Mouse (Mus musculus): ENCODE results near the gene 9530053A07Rik. TPM values are rescaled to one million over a fixed set of nuclear protein-coding genes. Genes with fewer than 3 reads are reported as not detected.
"Not testable (repeated sequence)": the region's sequence is repeated elsewhere in the genome, so short reads cannot be mapped to it uniquely, and the experiment has no call there.

The 9530053A07Rik gene
- not detected in 2 replicates for polyA plus RNA-seq (2012; ENCODE audit: insufficient read depth, insufficient read length, missing spikeins)

DNA sequence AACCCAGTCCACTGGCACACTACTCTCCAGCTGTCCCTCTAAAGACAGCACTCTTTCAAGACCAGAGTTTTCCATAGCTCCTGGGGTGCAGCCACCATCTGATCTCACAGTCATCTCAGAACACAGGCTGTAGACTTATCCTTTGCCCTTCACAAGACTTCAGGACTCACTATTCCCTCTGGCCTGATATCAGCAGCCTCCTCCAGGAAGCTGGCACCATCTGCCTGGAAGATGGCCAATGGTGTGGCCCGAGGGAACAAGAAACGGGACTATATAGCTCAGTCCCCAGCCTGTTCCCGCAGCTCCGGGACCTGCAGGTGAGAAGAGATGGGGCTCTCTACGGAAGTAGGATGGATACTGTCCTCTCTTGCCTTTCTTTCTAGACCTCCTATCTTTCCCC lies at the start of gene 9530053A07Rik:
TSS of gene 9530053A07Rik (plus strand) at position 301 of the 400 bp plus-strand sequence.
- Histone ChIP-seq H3K4me1 (ENCODE audit: control insufficient read depth, insufficient read depth, insufficient read length, low read length) (no peaks in the 10 kb centered on the region), H3K4me3 (ENCODE audit: insufficient read depth, low read depth, low read length) (no peak within 1 kb of the TSS), H3K27ac (replicated peaks; ENCODE audit: low read depth, low read length) (no peak within 1 kb of the TSS)

DNA sequence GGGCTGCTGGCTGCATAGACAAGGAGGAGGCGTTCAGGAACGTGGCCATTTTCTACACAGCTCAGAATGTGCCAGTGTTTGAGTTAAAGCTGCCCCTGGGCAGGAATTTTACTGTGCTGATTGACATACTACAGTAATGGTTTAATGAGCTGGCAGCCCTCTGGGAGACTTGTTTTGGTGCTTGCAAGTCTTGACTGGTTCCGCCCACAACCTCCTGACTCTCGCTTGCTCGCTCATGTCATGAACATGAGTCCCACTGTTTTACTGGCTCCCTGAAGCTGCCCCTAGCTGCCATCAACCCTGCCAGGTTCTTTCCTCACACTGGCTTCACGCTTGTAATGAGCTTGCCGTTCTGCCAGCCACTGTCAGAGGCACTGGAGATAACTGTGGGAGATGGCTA lies 45.1 kb upstream of the 9530053A07Rik start:
- H3K4me1 ChIP-seq (ENCODE audit: control insufficient read depth, insufficient read depth, insufficient read length, low read length): no peaks in the 10 kb centered on the region
- H3K27ac ChIP-seq (replicated peaks; ENCODE audit: low read depth, low read length): no peak overlapping the region
- H3K4me3 ChIP-seq (ENCODE audit: insufficient read depth, low read depth, low read length): no peak overlapping the region

DNA sequence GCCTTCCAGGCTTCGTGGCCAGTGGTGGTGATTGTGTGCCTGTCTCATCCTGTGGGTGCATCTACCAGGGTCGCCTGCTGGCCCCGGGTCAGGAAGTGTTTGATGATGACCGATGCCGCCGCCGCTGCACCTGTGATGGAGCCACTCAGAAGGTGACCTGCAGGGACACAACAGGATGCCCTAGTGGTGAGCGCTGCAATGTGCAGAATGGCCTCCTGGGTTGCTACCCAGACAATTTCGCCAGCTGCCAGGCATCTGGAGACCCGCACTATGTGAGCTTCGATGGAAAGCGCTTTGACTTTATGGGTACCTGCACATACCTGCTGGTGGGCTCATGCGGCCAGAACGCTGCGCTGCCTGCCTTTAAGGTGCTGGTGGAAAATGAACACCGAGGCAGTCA lies 43.0 kb upstream of the 9530053A07Rik start:
- Histone ChIP-seq H3K4me3 (ENCODE audit: insufficient read depth, low read depth, low read length) (no peak overlapping the region), H3K27ac (replicated peaks; ENCODE audit: low read depth, low read length) (no peak overlapping the region), H3K4me1 (ENCODE audit: control insufficient read depth, insufficient read depth, insufficient read length, low read length) (no peaks in the 10 kb centered on the region)

DNA sequence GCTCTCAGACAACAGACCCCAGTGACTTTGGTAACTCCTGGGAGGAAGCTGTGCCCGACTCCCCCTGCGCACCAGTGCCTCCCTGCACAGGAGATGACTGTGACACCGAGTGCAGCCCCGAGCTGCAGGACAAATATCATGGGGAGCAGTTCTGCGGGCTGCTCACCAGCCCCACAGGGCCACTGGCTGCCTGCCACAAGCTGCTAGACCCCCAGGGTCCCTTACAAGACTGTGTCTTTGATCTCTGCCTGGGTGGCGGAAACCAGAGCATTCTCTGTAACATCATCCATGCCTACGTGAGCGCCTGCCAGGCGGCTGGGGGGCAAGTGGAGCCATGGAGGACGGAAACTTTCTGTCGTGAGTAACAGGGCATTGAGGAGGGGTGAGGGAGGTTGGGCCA lies 35.7 kb upstream of the 9530053A07Rik start:
- Histone ChIP-seq H3K4me3 (ENCODE audit: insufficient read depth, low read depth, low read length) (no peak overlapping the region), H3K4me1 (ENCODE audit: control insufficient read depth, insufficient read depth, insufficient read length, low read length) (no peaks in the 10 kb centered on the region), H3K27ac (replicated peaks; ENCODE audit: low read depth, low read length) (no peak overlapping the region)

DNA sequence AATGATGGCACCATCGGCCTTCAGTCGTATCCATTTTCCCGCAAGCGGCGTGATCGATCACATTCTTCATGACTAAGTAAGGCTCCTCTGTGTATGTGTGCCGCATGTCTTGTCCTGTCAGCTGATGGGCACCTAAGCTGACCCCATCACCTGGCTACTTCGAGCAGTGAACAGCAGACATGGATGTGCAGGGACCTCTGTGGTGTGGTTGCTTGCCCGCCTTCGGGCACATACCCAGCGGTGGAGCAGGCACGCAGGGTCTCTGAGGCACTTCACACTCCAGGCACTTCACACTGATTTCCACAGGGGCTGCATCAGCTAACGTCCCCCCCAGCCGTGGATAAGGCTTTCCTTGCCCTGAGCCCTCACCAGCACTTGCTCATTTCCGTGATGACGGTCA lies 30.2 kb upstream of the 9530053A07Rik start:
- Histone ChIP-seq H3K4me1 (ENCODE audit: control insufficient read depth, insufficient read depth, insufficient read length, low read length) (no peaks in the 10 kb centered on the region), H3K4me3 (ENCODE audit: insufficient read depth, low read depth, low read length) (no peak overlapping the region), H3K27ac (replicated peaks; ENCODE audit: low read depth, low read length) (no peak overlapping the region)

DNA sequence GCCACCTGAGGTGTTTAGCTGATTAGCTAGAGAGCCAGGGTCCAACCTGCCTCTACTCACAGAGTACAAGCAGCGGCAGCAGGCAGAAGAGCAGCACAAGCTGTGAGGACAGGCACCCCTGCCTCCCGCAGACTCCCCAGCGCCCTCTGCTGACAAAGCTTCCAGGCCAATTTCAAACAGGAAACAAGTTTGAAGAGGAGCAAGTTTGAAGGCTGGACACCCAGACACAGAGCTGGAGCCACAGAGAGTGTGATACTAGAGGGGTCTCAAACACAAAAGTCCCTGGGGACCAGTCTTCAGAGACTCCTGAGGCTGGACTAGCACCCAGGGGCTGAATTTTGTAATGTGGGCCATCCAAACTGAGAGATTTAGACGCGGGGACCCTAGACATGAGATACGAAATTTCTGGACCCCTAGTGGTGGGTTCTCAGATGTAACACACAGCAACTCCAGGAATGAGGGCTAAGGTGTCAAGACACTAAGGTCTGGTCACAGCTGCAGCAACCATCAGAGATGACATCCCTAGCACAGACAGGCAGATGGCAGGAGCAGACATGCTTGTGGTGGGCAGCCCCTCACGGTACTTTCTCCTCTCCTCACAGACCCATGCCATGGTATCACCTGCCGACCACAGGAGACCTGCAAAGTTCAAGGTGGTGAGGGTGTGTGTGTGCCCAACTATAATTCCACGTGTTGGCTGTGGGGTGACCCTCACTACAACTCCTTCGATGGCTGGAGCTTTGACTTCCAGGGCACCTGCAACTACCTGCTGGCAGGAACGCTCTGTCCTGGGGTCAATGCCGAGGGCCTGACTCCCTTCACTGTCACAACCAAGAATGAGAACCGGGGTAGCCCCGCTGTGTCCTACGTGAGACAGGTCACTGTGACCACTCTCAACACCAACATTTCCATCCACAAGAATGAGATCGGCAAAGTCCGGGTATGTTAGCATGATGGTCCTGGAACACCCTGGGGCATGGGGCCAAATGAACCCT lies 28.4 kb upstream of the 9530053A07Rik start:
- H3K4me3 ChIP-seq (ENCODE audit: insufficient read depth, low read depth, low read length): no peak overlapping the region
- H3K27ac ChIP-seq (replicated peaks; ENCODE audit: low read depth, low read length): no peak overlapping the region
- H3K4me1 ChIP-seq (ENCODE audit: control insufficient read depth, insufficient read depth, insufficient read length, low read length): no peaks in the 10 kb centered on the region

GRCm38 (mm10) chr7:28102936-28103335 lies 26.3 kb upstream of the 9530053A07Rik start:
- not testable (repeated sequence) for H3K4me1 ChIP-seq (ENCODE audit: control insufficient read depth, insufficient read depth, insufficient read length, low read length); H3K27ac ChIP-seq (replicated peaks; ENCODE audit: low read depth, low read length); H3K4me3 ChIP-seq (ENCODE audit: insufficient read depth, low read depth, low read length)

DNA sequence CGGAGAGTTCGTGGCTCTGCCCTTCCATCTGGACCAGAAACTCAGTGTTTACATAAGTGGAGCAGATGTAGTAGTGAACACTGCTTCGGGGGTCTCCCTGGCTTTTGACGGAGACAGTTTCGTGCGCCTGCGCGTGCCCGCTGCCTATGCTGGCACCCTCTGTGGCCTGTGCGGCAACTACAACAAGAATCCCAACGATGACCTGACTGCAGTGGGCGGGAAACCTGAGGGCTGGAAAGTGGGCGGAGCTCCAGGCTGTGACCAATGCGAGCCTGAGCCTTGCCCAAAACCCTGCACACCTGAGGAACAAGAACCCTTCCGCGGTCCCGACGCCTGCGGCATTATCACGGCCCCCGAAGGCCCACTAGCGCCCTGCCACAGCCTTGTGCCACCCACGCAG lies 24.6 kb upstream of the 9530053A07Rik start:
- Histone ChIP-seq H3K4me3 (ENCODE audit: insufficient read depth, low read depth, low read length) (no peak overlapping the region), H3K4me1 (ENCODE audit: control insufficient read depth, insufficient read depth, insufficient read length, low read length) (no peaks in the 10 kb centered on the region), H3K27ac (replicated peaks; ENCODE audit: low read depth, low read length) (no peak overlapping the region)

- Histone ChIP-seq H3K27ac (replicated peaks; ENCODE audit: low read depth, low read length) (no peak overlapping the region), H3K4me3 (ENCODE audit: insufficient read depth, low read depth, low read length) (no peak overlapping the region), H3K4me1 (ENCODE audit: control insufficient read depth, insufficient read depth, insufficient read length, low read length) (no peaks in the 10 kb centered on the region)
Observed at GRCm38 (mm10) chr7:28106241-28106640, 23.0 kb upstream of the 9530053A07Rik start.

DNA sequence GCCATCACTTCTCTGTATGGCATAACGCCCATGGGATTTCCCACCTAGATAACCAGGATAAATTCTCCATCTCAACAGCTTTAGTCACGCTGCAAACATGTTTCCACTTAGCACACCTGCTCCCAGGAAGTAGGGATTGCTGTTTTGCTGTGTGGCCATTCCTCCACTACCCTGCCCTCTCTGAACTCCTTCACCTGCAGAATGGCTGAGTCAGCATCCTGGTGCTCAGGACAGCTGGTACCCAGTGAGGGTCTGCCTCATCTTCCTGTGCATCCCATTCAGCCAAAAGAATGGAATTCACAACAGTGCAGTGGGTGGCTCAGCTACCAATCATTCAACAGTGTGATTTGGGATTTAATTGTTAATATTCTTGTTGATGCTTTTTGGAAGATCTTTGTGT lies 14.6 kb upstream of the 9530053A07Rik start:
- Histone ChIP-seq H3K4me1 (ENCODE audit: control insufficient read depth, insufficient read depth, insufficient read length, low read length) (no peaks in the 10 kb centered on the region), H3K4me3 (ENCODE audit: insufficient read depth, low read depth, low read length) (no peak overlapping the region), H3K27ac (replicated peaks; ENCODE audit: low read depth, low read length) (no peak overlapping the region)

GRCm38 (mm10) chr7:28137613-28138012 lies 8.3 kb downstream of the 9530053A07Rik start:
- Histone ChIP-seq H3K27ac (replicated peaks; ENCODE audit: low read depth, low read length) (no peak overlapping the region), H3K4me1 (ENCODE audit: control insufficient read depth, insufficient read depth, insufficient read length, low read length) (no peaks in the 10 kb centered on the region), H3K4me3 (ENCODE audit: insufficient read depth, low read depth, low read length) (no peak overlapping the region)

- H3K4me1 ChIP-seq (ENCODE audit: control insufficient read depth, insufficient read depth, insufficient read length, low read length): no peaks in the 10 kb centered on the region
- no peak overlapping the region for H3K4me3 ChIP-seq (ENCODE audit: insufficient read depth, low read depth, low read length)
- H3K27ac ChIP-seq (replicated peaks; ENCODE audit: low read depth, low read length): no peak overlapping the region
Observed at GRCm38 (mm10) chr7:28148263-28148662, 19.0 kb downstream of the 9530053A07Rik start.

- Histone ChIP-seq H3K4me1 (ENCODE audit: control insufficient read depth, insufficient read depth, insufficient read length, low read length) (no peaks in the 10 kb centered on the region), H3K27ac (replicated peaks; ENCODE audit: low read depth, low read length) (no peak overlapping the region), H3K4me3 (ENCODE audit: insufficient read depth, low read depth, low read length) (no peak overlapping the region)
Observed at GRCm38 (mm10) chr7:28149841-28150240, 20.6 kb downstream of the 9530053A07Rik start.

DNA sequence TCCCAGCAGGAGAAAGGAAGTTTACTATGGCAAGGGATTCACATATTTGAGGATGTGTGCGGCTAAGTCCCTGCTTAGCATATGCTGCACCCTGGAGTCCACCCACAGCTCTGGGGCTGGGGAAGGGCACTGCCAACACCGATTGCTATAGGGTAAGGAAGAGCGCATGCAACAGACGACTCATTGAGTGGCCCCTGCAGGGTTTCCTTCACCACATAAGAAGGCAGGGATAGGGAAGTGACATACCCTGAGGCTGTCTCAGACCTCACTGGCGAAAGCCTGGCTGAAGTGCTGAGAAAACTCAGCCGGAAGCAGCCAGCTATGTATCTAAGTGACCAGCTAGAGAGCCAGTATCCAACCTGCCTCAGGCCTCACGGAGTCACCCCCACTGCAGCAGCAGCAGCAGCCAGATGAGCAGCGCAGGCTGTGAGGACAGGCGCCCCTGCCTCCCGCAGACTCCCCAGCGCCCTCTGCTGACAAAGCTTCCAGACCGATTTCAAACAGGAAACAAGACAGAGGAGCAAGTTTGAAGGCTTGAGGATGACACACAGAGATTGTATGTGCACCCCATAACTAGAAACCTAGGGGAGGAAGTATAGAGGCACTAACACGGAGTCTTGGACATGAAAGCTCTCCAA lies 22.4 kb downstream of the 9530053A07Rik start:
- H3K4me3 ChIP-seq (ENCODE audit: insufficient read depth, low read depth, low read length): no peak overlapping the region

DNA sequence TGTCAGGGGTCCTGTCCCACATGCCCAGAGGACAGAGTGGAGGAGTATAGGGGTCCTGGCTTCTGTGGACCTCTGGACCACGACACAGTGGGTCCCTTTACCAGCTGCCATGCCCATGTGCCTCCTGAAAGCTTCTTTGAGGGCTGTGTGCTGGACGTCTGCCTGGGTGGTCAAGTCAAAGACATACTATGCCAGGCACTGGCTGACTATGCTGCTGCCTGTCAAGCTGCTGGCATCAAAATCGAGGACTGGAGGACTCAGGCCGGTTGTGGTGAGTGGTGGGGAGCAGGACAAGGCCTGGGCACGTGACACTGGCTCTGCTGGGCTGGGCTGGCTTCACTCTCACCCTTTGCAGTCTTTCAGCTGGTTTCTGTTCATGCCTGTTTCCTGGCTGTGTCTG lies 24.3 kb downstream of the 9530053A07Rik start:
- not testable (repeated sequence) for H3K4me1 ChIP-seq (ENCODE audit: control insufficient read depth, insufficient read depth, insufficient read length, low read length); H3K4me3 ChIP-seq (ENCODE audit: insufficient read depth, low read depth, low read length); H3K27ac ChIP-seq (replicated peaks; ENCODE audit: low read depth, low read length)

More for the DNA sequence above, 22.4 kb downstream of the 9530053A07Rik start:
- no peaks in the 10 kb centered on the region for H3K4me1 ChIP-seq (ENCODE audit: control insufficient read depth, insufficient read depth, insufficient read length, low read length)
- H3K27ac ChIP-seq (replicated peaks; ENCODE audit: low read depth, low read length): no peak overlapping the region

Measured in brown adipose tissue, adult 24 weeks (tissue).